Mouse (Mus musculus) embryonic facial prominence, embryonic 15.5 days (tissue): ENCODE results near the gene Chordc1. TPM values are rescaled to one million over a fixed set of nuclear protein-coding genes. Genes with fewer than 3 reads are reported as not detected.
"Not testable (repeated sequence)": the region's sequence is repeated elsewhere in the genome, so short reads cannot be mapped to it uniquely, and the experiment has no call there.

ENCODE experiments used
- ATAC-seq: fragments of 200-750 bp; cut with Nextera tagmentation; 2 replicates; pipeline ENCODE4 v1.8.0; 2017; ENCODE audit warnings: low read depth, moderate TSS enrichment; ENCODE audit not compliant: insufficient number of reproducible peaks, low FRiP score, low TSS enrichment
- H3K27ac ChIP-seq: fragments of 300-500 bp; sonication (generic); replicated peaks from 2 replicates; pipeline ENCODE4 v1.5.1; 2015; ENCODE audit warnings: mild to moderate bottlenecking, inconsistent platforms
- H3K27me3 ChIP-seq: fragments of 300-500 bp; sonication (generic); 2 replicates; pipeline ENCODE4 v1.6.1; 2015; ENCODE audit warnings: inconsistent platforms
- H3K36me3 ChIP-seq: fragments of 300-500 bp; sonication (generic); 2 replicates; pipeline ENCODE4 v1.6.1; 2015; ENCODE audit warnings: mild to moderate bottlenecking, inconsistent platforms
- H3K4me1 ChIP-seq: fragments of 300-500 bp; sonication (generic); 2 replicates; pipeline ENCODE4 v1.6.1; 2015; ENCODE audit warnings: inconsistent platforms
- H3K4me2 ChIP-seq: fragments of 300-500 bp; sonication (generic); replicated peaks from 2 replicates; pipeline ENCODE4 v1.6.1; 2015; ENCODE audit warnings: mild to moderate bottlenecking, inconsistent platforms
- H3K4me3 ChIP-seq: fragments of 300-500 bp; sonication (generic); replicated peaks from 2 replicates; pipeline ENCODE4 v1.5.1; 2015; ENCODE audit warnings: mild to moderate bottlenecking, inconsistent platforms
- H3K9ac ChIP-seq: fragments of 300-500 bp; sonication (generic); 2 replicates; pipeline ENCODE4 v1.6.1; 2015; ENCODE audit warnings: inconsistent platforms
- H3K9me3 ChIP-seq: fragments of 300-500 bp; sonication (generic); replicated peaks from 2 replicates; pipeline ENCODE4 v1.6.1; 2016; ENCODE audit warnings: inconsistent platforms
- WGBS: fragments of 180-500 bp; shearing (Covaris S2); methylation state at CpG from one replicate; pipeline ENCODE4 v1.1.7; 2015; 5-methylcytosine and 5-hydroxymethylcytosine counted together
- polyA plus RNA-seq: library from polyadenylated mRNA; unstranded; fragments of >200 nt; fragmentation: Nextera tagmentation; extraction: Ambion mirVana; gene quantifications from 2 replicates; pipeline ENCODE4 v1.2.1, GENCODE M21; 2015

The Chordc1 gene
- 106 and 116 TPM in 2 replicates for polyA plus RNA-seq

DNA sequence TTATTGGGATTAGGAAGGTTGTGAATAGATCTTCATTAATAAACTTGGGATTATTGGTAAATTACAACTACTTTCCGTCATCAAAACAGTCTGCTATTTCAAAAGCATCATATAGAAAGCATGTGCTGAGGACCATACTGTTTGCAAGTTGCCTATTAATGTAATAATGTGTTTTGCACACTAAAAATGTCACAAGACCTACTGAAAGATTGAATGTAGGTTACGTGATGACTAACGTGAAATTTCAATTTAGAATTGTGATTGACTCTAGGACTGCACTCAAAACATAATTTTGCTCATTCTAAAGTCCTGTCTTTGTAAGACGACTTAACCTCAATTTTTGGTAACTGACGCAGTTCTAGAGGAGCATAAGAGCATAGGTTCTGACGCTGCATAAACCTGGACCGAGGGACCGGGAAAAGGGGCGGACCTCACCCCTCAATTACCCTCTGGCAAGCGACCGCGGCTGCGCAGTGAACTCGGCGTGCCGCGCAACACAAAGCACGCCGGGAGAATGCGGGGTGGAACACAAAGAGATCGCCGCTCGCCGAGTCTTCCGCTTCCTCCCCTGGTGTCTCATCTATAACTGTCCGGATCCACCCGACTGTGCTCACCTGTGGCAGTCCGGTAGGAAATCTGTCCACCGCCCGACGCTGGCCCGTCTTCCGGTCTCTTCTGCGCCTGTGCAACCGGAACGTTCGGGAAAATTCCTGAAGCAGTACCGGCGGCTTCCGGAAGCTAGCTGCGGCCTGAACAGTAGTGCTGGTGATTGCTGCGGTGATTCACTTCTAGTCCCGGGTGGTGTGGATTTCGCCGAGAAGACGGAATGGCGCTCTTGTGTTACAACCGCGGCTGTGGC is at the start of gene Chordc1:
Gene Chordc1 (plus strand): TSS at position 555 of the 859 bp plus-strand sequence.
- 3% methylated on average over 49 of the region's 49 CpGs for WGBS

DNA sequence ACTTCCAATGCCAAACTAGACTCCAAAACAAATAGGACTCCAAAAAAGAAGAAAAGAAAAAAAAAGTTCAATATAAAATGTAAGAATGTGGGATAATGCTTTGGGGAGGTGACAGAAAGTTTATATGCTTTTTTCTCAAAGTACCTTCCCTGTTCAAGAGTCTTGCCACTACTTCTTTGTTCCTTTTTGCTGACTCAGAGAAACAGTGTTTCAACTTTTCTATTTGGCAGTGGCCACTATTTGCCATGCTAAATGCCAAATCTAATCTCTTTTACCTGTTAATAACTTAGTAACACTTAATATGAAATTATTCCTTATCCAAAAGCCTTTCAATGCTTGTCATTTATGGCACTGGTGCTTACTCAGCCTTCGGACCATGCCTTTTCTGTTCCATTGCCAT is 16.0 kb upstream of the Chordc1 start:
- Histone ChIP-seq H3K9me3 (no peaks in the 10 kb centered on the region), H3K4me1 (no peaks in the 10 kb centered on the region), H3K36me3 (no peaks in the 10 kb centered on the region), H3K9ac (no peak overlapping the region), H3K4me3 (no peak overlapping the region), H3K4me2 (no peak overlapping the region), H3K27me3 (no peaks in the 10 kb centered on the region), H3K27ac (no peak overlapping the region)
- no peak for ATAC-seq
- WGBS: 92% methylated on average over 1 of the region's 1 CpGs

More for the DNA sequence above, at the start of gene Chordc1:
- Histone ChIP-seq H3K9ac (peak within 1 kb of the TSS; percentile 99), H3K4me3 (peak within 1 kb of the TSS; percentile 96), H3K27me3 (no peaks in the 10 kb centered on the region), H3K9me3 (no peaks in the 10 kb centered on the region), H3K36me3 (0 out of 2 replicates have a peak, but pooled peaks cover 2% of the 10 kb centered on the region), H3K4me2 (peak within 1 kb of the TSS; percentile 65), H3K27ac (peak within 1 kb of the TSS; percentile 90), H3K4me1 (peaks cover 9% of the 10 kb centered on the region)
- ATAC-seq: peak; percentile 99

DNA sequence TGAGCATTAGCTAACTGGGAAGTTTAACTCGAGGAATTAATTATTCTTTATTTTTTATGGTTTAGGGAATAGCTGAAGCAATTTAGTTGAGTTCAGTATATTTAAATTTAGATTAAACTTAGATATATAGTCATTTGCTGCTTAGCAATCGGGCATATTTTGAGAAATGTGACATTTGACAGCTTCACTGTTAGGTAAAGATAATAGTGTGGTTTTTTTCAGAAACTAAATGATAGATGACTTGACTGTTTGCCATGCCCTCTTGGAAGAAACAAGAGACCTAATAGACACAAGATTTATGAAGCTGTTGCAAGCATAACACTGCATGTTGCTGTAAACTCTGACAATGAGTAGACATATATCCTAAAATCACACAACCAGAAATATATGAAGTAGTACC is 15.1 kb upstream of the Chordc1 start:
- ATAC-seq: no peak
- H3K4me3 ChIP-seq: no peak overlapping the region
- 61% methylated on average over 2 of the region's 2 CpGs for WGBS

DNA sequence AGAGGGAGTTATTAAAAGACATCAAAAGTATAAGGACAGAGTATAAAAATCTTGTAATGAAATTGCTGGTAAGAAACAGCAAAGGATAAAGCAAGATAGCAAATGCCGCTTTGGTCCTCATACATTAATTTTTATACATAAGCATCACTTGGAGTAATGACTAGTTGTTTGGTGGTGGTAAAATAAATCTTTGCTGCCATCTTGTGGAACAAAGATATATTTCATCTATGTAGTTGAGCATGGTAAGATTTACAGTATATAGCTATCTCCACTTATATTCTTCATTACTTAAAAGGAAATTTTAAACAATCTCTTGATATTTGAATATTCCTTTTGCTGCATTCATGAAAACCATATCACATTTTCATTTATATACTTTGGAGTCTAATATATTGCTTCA is 14.4 kb upstream of the Chordc1 start:
- Histone ChIP-seq H3K9me3 (no peaks in the 10 kb centered on the region), H3K4me2 (no peak overlapping the region), H3K27ac (no peak overlapping the region), H3K4me1 (no peaks in the 10 kb centered on the region), H3K4me3 (no peak overlapping the region), H3K27me3 (no peaks in the 10 kb centered on the region), H3K36me3 (no peaks in the 10 kb centered on the region), H3K9ac (no peak overlapping the region)
- WGBS: 41% methylated on average over 1 of the region's 1 CpGs
- no peak for ATAC-seq

More for the DNA sequence above, 15.1 kb upstream of the Chordc1 start:
- H3K4me2 ChIP-seq: no peak overlapping the region
- H3K9me3 ChIP-seq: no peaks in the 10 kb centered on the region
- H3K9ac ChIP-seq: no peak overlapping the region
- no peaks in the 10 kb centered on the region for H3K4me1 ChIP-seq
- no peak overlapping the region for H3K27ac ChIP-seq
- no peaks in the 10 kb centered on the region for H3K36me3 ChIP-seq
- H3K27me3 ChIP-seq: no peaks in the 10 kb centered on the region

DNA sequence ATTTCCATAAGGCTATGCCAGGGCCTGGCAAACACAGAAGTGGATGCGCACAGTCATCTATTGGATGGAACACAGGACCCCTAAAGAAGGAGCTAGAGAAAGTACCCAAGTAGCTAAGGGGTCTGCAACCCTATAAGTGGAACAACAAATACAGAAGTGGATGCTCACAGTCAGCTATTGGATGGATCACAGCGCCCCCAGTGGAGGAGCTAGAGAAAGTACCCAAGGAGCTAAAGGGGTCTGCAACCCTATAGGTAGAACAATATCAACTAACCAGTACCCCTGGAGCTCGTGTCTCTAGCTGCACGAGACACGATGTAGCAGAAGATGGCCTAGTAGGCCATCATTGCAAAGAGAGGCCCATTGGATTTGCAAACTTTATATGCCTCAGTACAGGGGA is 13.2 kb upstream of the Chordc1 start:
- not testable (repeated sequence) for H3K4me2 ChIP-seq, ATAC-seq, H3K27me3 ChIP-seq, H3K4me1 ChIP-seq, H3K27ac ChIP-seq, H3K9ac ChIP-seq, H3K4me3 ChIP-seq, H3K36me3 ChIP-seq, H3K9me3 ChIP-seq
- WGBS: 35% methylated on average over 5 of the region's 5 CpGs

DNA sequence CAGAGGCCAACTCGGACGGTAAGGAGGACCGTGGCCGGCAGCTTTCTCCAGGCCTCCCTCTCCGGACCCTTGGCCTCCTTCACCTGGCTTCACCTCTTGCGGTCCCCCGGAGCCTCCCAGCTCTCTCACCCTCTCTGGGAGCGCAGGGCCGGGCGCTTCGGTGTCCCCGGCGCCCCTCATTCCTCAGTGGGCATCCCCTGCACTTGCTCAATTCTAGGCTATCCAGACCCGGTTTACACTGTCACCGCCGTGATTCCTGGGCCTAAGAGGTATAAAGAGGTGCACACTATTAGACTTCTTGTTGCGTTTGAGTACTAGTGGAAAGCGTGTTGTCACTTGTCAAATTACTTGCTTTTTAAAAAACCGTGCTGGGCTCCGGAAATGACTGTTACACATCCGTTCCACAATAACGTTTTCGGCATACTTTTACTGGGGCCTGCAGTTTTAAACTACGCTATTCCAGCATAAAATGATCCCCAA is 558 bp downstream of the Chordc1 start:
- H3K27ac ChIP-seq: peak overlapping the region; percentile 90
- peak overlapping the region; percentile 65 for H3K4me2 ChIP-seq
- under 1% methylated on average over 24 of the region's 24 CpGs for WGBS
- H3K27me3 ChIP-seq: no peaks in the 10 kb centered on the region
- peak overlapping the region; percentile 99 for H3K9ac ChIP-seq
- no peaks in the 10 kb centered on the region for H3K9me3 ChIP-seq
- H3K4me1 ChIP-seq: peaks cover 9% of the 10 kb centered on the region
- peak overlapping the region; percentile 96 for H3K4me3 ChIP-seq
- no peak for ATAC-seq
- H3K36me3 ChIP-seq: 0 out of 2 replicates have a peak, but pooled peaks cover 2% of the 10 kb centered on the region

DNA sequence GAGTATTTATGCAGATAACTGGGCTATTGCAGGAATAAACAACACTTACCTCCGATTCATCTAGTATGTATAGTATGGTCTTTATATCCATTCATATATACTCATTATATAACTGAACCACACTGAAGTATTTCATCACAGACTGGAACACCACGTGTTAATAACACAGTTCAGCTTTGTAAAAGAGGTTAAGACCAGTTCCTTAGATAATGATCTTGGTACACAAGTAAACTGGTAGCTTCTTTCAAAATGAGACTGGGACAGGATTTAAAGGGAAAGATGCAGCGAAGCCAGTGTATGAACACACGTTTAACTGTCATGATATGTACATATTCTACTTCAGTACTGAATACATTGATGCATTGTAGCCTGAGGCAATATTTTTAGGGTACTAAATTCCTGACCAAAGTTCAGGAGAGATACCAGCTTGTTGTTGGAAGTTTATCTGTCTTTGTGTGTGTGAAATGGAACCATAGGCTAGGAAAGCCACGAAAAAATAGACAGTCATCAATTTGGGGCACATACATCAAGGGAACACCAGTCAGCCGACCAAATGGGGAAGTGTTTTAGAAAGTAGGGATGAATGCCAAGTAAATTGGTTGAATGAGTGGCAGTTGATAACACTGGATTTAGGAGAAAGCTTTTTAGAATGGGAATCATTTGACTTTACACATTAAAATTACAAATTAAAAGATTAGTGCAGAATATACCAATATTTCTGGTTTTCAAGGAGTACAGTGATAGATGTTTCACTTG is 1.3 kb downstream of the Chordc1 start:
- no peaks in the 10 kb centered on the region for H3K27me3 ChIP-seq
- no peaks in the 10 kb centered on the region for H3K9me3 ChIP-seq
- peak overlapping the region; percentile 99 for H3K9ac ChIP-seq
- no peak for ATAC-seq
- no peak overlapping the region for H3K27ac ChIP-seq
- peaks cover 9% of the 10 kb centered on the region for H3K4me1 ChIP-seq
- 36% methylated on average over 6 of the region's 6 CpGs for WGBS
- 0 out of 2 replicates have a peak, but pooled peaks cover 2% of the 10 kb centered on the region for H3K36me3 ChIP-seq
- peak overlapping the region; percentile 65 for H3K4me2 ChIP-seq
- peak overlapping the region; percentile 96 for H3K4me3 ChIP-seq

DNA sequence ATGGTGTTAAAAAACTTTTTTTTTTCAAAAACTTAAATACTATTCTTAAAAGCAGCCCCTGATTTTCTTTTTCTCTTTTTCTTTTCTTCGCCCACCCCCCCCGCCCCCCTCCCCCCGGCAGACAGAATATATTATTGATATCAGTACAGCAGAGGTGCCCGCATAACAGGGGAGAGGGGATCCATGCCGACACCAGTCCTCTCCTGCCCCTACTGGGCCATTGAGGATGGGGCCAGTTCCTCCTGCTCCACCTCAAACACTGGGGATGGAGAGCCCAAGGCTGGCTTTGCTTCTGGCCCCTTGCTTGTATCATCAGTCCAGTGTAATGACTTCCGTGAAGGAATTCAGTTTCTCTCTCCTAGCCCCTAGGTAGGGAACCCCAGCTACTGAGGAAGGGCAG is 6.4 kb downstream of the Chordc1 start:
- no peaks in the 10 kb centered on the region for H3K9me3 ChIP-seq
- H3K27ac ChIP-seq: no peak overlapping the region
- no peak for ATAC-seq
- 88% methylated on average over 4 of the region's 6 CpGs for WGBS
- H3K27me3 ChIP-seq: no peaks in the 10 kb centered on the region
- no peak overlapping the region for H3K9ac ChIP-seq
- H3K4me3 ChIP-seq: no peak overlapping the region
- H3K4me1 ChIP-seq: peaks cover 6% of the 10 kb centered on the region
- H3K36me3 ChIP-seq: peaks cover 38% of the 10 kb centered on the region
- no peak overlapping the region for H3K4me2 ChIP-seq

DNA sequence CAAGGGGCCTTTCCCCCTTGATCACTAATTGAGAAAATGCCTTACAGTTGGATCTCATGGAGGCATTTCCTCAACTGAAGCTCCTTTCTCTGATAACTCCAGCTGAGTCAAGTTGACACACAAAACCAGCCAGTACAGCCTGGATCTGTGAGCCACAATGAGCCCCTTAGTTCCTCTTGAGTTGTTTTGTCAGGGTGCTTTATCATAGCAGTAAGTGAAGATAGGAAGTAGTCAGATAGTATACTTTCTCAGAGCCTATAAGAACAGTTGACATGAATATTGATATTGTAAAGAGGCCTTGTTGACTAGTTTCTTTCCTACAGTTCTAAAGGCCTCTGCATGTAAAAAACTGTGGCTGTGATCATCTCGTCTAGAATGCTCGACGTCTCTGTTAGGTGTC is 28.1 kb downstream of the Chordc1 start:
- H3K9me3 ChIP-seq: no peaks in the 10 kb centered on the region
- H3K4me1 ChIP-seq: no peaks in the 10 kb centered on the region
- H3K4me2 ChIP-seq: no peak overlapping the region
- no peak overlapping the region for H3K27ac ChIP-seq
- H3K4me3 ChIP-seq: no peak overlapping the region
- no peak for ATAC-seq
- H3K36me3 ChIP-seq: peaks cover 4% of the 10 kb centered on the region; the same call in 1 of the 2 replicates
- 92% methylated on average over 3 of the region's 3 CpGs for WGBS
- no peak overlapping the region for H3K9ac ChIP-seq
- H3K27me3 ChIP-seq: no peaks in the 10 kb centered on the region
